Mouse (Mus musculus): Measurements from ENCODE around the gene Slu7. TPM values are rescaled to one million over a fixed set of nuclear protein-coding genes. Genes with fewer than 3 reads are reported as not detected.

Gene Slu7
- polyA plus RNA-seq (2014; fragmentation: Illumina TruSeq; extraction: RNeasy Lipid Tissue Mini Kit (QIAGEN cat#74804); ENCODE audit: low read depth, low replicate concordance), result 97.7 TPM

DNA sequence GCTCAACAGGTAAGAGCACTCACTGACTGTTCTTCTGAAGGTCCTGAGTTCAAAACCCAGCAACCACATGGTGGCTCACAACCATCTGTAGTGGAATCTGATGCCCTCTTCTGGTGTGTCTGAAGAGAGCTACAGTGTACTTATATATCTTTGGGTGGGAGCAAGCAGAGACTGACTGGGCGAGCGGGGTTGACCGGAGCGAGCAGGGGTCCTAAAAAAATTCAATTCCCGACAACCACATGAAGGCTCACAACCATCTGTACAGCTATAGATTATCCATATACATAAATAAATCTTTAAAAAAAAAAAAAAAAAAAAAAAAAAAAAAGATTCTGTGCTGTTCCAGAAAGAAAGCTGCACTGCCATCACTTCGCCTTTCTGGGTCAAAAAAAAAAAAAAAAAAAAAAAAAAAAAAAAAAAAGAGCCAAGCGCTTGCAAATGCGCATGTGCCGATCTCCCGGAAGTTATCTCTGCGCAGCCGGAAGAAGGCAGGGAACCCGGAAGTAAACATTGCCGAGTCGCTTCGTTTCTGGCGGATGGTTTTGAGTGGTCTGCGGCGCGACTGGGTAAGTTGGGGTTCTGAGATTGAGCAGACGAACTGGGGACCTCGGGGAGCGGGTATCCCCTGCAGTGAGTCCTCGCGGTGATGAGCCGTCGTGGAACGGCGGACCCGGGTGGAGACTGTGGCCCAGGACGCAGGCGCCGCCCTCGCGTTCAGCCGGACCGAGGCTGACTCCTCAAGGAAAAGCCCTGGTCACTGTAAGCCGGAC lies at the start of gene Slu7:
Gene Slu7 (plus strand): TSS at position 491 of the 770 bp plus-strand sequence.

DNA sequence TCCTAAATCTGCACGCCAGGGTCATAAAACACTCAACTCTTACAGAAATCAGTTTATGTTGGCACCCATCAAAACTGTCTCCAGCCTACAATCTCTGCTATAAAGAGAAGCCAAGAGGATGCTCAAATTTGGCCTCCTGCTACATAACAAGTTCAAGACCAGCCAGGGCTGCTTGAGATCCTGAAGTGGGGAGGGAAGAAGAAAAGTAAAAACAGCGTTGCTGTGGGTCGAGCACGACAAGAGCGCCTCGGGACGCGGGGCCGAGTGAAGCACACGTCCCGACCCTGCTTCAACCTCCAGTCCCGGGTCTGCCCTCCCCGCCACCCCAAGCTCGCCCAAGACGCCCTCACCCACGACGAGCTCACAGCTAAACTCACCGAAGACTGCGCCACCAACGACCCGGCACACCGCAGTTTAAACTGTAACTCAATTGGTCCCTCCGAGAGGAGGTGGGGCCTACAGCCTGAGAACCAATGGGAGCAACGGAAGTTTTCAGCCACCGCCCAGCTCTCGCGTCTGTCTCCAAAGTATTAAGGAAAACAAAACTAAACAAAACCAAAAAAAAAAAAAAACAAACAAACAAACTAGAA lies 7.6 kb upstream of the Slu7 start, which contains the start of gene Pttg1:
Gene Pttg1 (minus strand): TSS at position 428 of the 590 bp plus-strand sequence.

DNA sequence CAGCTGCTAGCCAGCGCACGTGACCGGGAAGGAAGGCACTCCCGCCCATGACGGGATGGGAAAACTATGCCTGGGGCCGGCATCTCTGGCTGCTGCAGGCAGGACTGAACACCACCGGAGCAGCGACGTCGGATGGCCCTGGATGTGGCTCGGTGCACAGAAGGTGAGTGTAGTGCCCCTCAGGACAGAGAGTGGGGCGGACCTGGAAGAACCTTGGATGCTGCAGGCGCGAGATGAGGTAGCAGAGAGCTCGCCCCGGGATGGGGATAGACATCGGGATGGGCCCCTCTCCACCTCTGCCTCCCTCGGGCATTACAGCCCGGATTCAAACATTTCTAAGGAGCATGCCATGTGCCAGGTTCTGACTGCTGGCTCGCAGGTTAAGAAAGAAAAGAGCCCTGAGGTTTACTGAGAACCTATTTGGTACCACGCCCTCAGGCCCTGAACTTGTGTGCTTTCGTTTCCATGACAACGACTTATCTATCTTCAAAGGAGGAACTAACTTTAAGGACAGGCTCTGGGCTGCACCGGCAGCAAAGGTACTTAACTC lies 40.8 kb downstream of the Slu7 start, which contains the start of gene C1qtnf2:
Gene C1qtnf2 (plus strand): TSS at position 52 of the 550 bp plus-strand sequence.

Other genes starting within 250 kb of the Slu7 start
- gene Pttg1, start 7.5 kb upstream of the Slu7 start, polyA plus RNA-seq (2014; fragmentation: Illumina TruSeq; extraction: RNeasy Lipid Tissue Mini Kit (QIAGEN cat#74804); ENCODE audit: low read depth, low replicate concordance), result 66.2 TPM
- not detected for gene C1qtnf2, start 40.5 kb downstream of the Slu7 start, polyA plus RNA-seq (2014; fragmentation: Illumina TruSeq; extraction: RNeasy Lipid Tissue Mini Kit (QIAGEN cat#74804); ENCODE audit: low read depth, low replicate concordance)
- 1.1 TPM for gene Ccnjl, start 95.0 kb downstream of the Slu7 start, polyA plus RNA-seq (2014; fragmentation: Illumina TruSeq; extraction: RNeasy Lipid Tissue Mini Kit (QIAGEN cat#74804); ENCODE audit: low read depth, low replicate concordance)
- not detected for gene 4933415A04Rik, start 153.3 kb downstream of the Slu7 start, polyA plus RNA-seq (2014; fragmentation: Illumina TruSeq; extraction: RNeasy Lipid Tissue Mini Kit (QIAGEN cat#74804); ENCODE audit: low read depth, low replicate concordance)
- gene Fabp6, start 167.8 kb downstream of the Slu7 start, polyA plus RNA-seq (2014; fragmentation: Illumina TruSeq; extraction: RNeasy Lipid Tissue Mini Kit (QIAGEN cat#74804); ENCODE audit: low read depth, low replicate concordance), result not detected
- gene Pwwp2a, start 248.3 kb downstream of the Slu7 start, polyA plus RNA-seq (2014; fragmentation: Illumina TruSeq; extraction: RNeasy Lipid Tissue Mini Kit (QIAGEN cat#74804); ENCODE audit: low read depth, low replicate concordance), result 26.8 TPM

All from kidney, adult 10 weeks (tissue).